Mouse (Mus musculus) forebrain, embryonic 14.5 days (tissue): ENCODE measurements around the gene Gm3696. TPM values are rescaled to one million over a fixed set of nuclear protein-coding genes. Genes with fewer than 3 reads are reported as not detected.
"Not testable (repeated sequence)": the region's sequence is repeated elsewhere in the genome, so short reads cannot be mapped to it uniquely, and the experiment has no call there.

Source experiments
- ATAC-seq: fragments of 200-750 bp; cut with Nextera tagmentation; 2 replicates; pipeline ENCODE4 v1.8.0; 2017; ENCODE audit warnings: mild to moderate bottlenecking, moderate library complexity
- DNase-seq: peaks from one replicate; pipeline ENCODE4 v3.0.0-alpha.2; 2015; ENCODE audit warnings: low spot score
- H3K27ac ChIP-seq: fragments of 300-500 bp; sonication (generic); 2 replicates; pipeline ENCODE4 v1.5.1; 2014; ENCODE audit warnings: low read depth, mild to moderate bottlenecking, control low read depth, low read length, moderate library complexity
- H3K27me3 ChIP-seq: fragments of 300-500 bp; sonication (generic); replicated peaks from 2 replicates; pipeline ENCODE4 v1.6.1; 2014; ENCODE audit warnings: low read length, control low read depth, mixed read lengths; ENCODE audit not compliant: control insufficient read depth, insufficient read depth
- H3K36me3 ChIP-seq: fragments of 300-500 bp; sonication (generic); 2 replicates; pipeline ENCODE4 v1.6.1; 2014; ENCODE audit warnings: low read length, control low read depth; ENCODE audit not compliant: control insufficient read depth, insufficient read depth
- H3K4me1 ChIP-seq: fragments of 300-500 bp; sonication (generic); 2 replicates; pipeline ENCODE4 v1.6.1; 2014; ENCODE audit warnings: antibody characterized with exemption, low read length, control low read depth; ENCODE audit not compliant: control insufficient read depth, insufficient read depth
- H3K4me2 ChIP-seq: fragments of 300-500 bp; sonication (generic); 2 replicates; pipeline ENCODE4 v1.6.1; 2014; ENCODE audit warnings: mild to moderate bottlenecking, control low read depth, low read length
- H3K4me3 ChIP-seq: fragments of 300-500 bp; sonication (generic); 2 replicates; pipeline ENCODE4 v1.5.1; 2014; ENCODE audit warnings: low read depth, low read length, control low read depth
- H3K9ac ChIP-seq: fragments of 300-500 bp; sonication (generic); 2 replicates; pipeline ENCODE4 v1.6.1; 2014; ENCODE audit warnings: mild to moderate bottlenecking, low read length, control low read depth, moderate library complexity
- H3K9me3 ChIP-seq: fragments of 300-500 bp; sonication (generic); replicated peaks from 2 replicates; pipeline ENCODE4 v1.6.1; 2016; ENCODE audit warnings: low read length, control low read depth, mixed read lengths; ENCODE audit not compliant: control insufficient read depth
- WGBS: fragments of 180-500 bp; shearing (Covaris S2); extraction: QIAGEN DNeasy Blood & Tissue Kit; methylation state at CpG from one replicate; pipeline ENCODE4 v1.1.7; 2014; 5-methylcytosine and 5-hydroxymethylcytosine counted together
- polyA plus RNA-seq: library from polyadenylated mRNA; unstranded; fragments of >200 nt; fragmentation: Nextera tagmentation; extraction: Ambion mirVana; gene quantifications from 2 replicates; pipeline ENCODE4 v1.2.1, GENCODE M21; 2014

Gene Gm3696
- polyA plus RNA-seq: 5.9 and 7.3 TPM in 2 replicates

DNA sequence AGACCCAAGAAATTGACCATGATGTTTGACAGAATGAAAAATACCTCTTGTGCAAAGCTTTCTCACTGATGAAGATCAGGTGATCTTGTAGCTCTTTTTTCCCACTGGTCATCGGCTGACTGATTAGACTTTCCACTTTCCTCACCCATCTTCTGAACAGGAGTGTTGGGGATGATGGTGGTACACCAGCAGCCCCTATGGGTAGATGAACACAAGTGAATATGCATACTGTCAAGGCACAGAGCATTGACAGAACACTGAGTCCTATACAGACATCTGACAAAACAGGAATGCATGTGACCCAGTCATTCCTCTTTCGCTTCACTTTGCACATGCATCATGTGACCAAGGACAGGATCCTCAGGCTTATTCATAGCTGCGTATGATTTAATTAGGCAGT lies at the start of gene Gm3696:
TSS of gene Gm3696 (minus strand) at position 101 of the 400 bp plus-strand sequence.
- 91% methylated on average over 1 of the region's 3 CpGs for WGBS
- H3K4me2 ChIP-seq: not testable (repeated sequence)

DNA sequence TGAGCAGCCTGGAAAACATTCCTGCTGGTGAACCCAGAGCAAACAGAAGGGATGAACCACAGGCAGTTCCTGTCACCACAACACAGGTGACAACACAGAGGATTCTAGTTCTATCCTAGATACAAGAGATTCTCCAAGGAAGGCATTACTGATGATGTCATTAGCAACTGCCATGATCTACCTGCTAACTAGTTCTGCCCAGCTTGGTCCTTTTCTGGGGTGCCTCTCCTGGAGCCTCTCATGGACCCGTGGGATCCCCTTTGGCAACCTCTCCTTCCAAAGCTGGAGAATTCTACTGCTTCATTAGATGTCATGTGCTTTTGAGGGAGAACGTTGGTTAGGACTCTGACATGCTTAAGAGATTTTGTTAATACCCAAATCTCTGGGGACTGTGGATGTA lies 24.9 kb upstream of the Gm3696 start, which contains the start of gene Gm6676:
TSS of gene Gm6676 (minus strand) at position 101 of the 400 bp plus-strand sequence.
- not testable (repeated sequence) for H3K27me3 ChIP-seq, H3K9me3 ChIP-seq, H3K4me2 ChIP-seq, H3K4me3 ChIP-seq, ATAC-seq, H3K4me1 ChIP-seq, H3K27ac ChIP-seq, DNase-seq, H3K36me3 ChIP-seq, H3K9ac ChIP-seq
- no CpG with 5 or more reads among the region's 2 CpGs for WGBS

More for the DNA sequence above, at the start of gene Gm3696:
- not testable (repeated sequence) for H3K27me3 ChIP-seq, H3K9me3 ChIP-seq, H3K9ac ChIP-seq, DNase-seq, ATAC-seq, H3K27ac ChIP-seq, H3K36me3 ChIP-seq, H3K4me1 ChIP-seq, H3K4me3 ChIP-seq

DNA sequence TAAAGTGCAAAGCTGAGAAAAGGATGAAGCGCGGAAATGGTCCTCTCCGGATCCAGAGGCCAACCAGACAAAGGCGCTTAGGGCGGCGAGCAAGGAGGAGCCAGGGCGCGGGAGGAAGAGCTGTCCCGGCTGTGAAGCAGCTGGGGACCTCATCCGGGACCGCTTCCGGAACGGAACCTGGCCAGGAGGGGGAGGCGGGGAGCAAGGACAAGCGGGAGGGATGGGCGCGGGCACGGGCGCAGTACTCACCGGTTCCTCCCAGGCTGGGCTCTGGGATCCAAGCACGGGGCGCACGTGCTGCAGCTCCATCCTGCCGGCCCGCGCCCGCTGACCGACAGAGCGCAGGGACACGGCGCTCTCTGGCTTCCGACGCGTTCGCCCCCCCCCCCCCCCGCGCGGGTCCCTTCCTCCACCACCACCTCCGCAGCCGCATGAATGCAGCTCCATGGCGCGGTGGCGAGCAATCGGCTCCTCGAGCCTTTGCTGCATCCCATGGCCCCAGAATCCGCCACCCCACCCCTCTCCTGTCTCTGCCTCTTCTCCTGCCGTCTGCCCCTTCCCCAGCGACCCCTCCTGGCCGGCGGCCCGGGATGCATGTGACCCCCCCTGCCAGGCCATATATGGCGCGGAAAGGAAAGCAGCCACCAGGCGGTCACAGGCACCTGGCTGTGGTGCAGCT lies 4.8 kb upstream of the Gm3696 start:
- Histone ChIP-seq H3K4me2 (peak overlapping the region; percentile 42), H3K27ac (peak overlapping the region; percentile 71; the same call in 1 of the 2 replicates), H3K9ac (peak overlapping the region; percentile 62), H3K4me3 (peak overlapping the region; percentile 35)
- H3K36me3 ChIP-seq, H3K4me1 ChIP-seq, H3K27me3 ChIP-seq, H3K9me3 ChIP-seq: not testable (repeated sequence)
- DNase-seq (peak; percentile 44), ATAC-seq (peak; percentile 58; the same call in 1 of the 2 replicates)
- 3% methylated on average over 6 of the region's 54 CpGs for WGBS

DNA sequence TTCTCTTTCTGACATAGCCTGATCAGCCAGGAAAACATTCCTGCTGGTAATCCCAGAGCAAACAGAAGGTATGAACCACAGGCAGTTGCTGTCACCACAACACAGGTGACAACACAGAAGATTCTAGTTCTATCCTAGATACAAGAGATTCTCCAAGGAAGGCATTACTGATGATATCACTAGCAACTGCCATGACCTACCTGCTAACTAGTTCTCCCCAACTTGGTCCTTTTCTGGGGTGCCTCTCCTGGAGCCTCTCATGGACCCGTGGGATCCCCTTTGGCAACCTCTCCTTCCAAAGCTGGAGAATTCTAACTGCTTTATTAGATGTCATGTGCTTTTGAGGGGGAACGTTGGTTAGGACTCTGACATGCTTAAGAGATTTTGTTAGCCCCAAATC lies 55.6 kb downstream of the Gm3696 start, which contains the start of gene Gm3685:
TSS of gene Gm3685 (minus strand) at position 101 of the 400 bp plus-strand sequence.
- not testable (repeated sequence) for H3K4me1 ChIP-seq
- WGBS: no CpG with 5 or more reads among the region's 2 CpGs

More for the DNA sequence above, 55.6 kb downstream of the Gm3696 start, which contains the start of gene Gm3685:
- H3K36me3 ChIP-seq, H3K9ac ChIP-seq, H3K27ac ChIP-seq, H3K9me3 ChIP-seq, H3K4me3 ChIP-seq, H3K4me2 ChIP-seq, DNase-seq, ATAC-seq, H3K27me3 ChIP-seq: not testable (repeated sequence)

Other genes with a start within 250 kb of the Gm3696 start
- gene Gm3667, start 210.7 kb downstream of the Gm3696 start, polyA plus RNA-seq: 6.6 and 7.6 TPM in 2 replicates
- not detected in 2 replicates for gene Gm6356, start 126.8 kb downstream of the Gm3696 start, polyA plus RNA-seq
- 2.6 and 3.0 TPM in 2 replicates for gene Gm10406, start 73.2 kb downstream of the Gm3696 start, polyA plus RNA-seq
- not detected in 2 replicates for gene Gm3685, start 55.7 kb downstream of the Gm3696 start, polyA plus RNA-seq
- not detected in 2 replicates for gene Gm6676, start 24.8 kb upstream of the Gm3696 start, polyA plus RNA-seq
- 5.4 and 8.0 TPM in 2 replicates for gene Gm3512, start 73.9 kb upstream of the Gm3696 start, polyA plus RNA-seq
- gene Gm16434, start 93.9 kb upstream of the Gm3696 start, polyA plus RNA-seq: not detected in 2 replicates
- gene Gm3727, start 164.1 kb upstream of the Gm3696 start, polyA plus RNA-seq: not detected in 2 replicates
- gene Gm3739, start 214.4 kb upstream of the Gm3696 start, polyA plus RNA-seq: 4.1 and 4.6 TPM in 2 replicates
- not detected in 2 replicates for gene Gm5797, start 231.8 kb upstream of the Gm3696 start, polyA plus RNA-seq